8 mouse cellular contexts compared by ENCODE assay signal in genomic region chr14:74640819-74641381, GRCm38 (mm10). TPM values are rescaled to one million over a fixed set of nuclear protein-coding genes. Genes with fewer than 3 reads are reported as not detected.
DNase-seq lines count a peak whose midpoint lies in the region; ATAC-seq and TF ChIP-seq lines count a peak whose summit lies in the region.

TSS of gene Htr2a (plus strand) at chr14:74640840.

- H3K4me1 ChIP-seq in kidney, adult 2 months (ENCODE audit: control insufficient read depth, insufficient read depth, low read length): no peaks in the 10 kb centered on the region
- peaks cover 13% of the 10 kb centered on the region for H3K4me1 ChIP-seq in erythroblast, embryonic 14.5 days (ENCODE audit: control insufficient read depth)
- no peaks in the 10 kb centered on the region; the same call in 1 of the 2 replicates for H3K4me1 ChIP-seq in intestine, embryonic 14.5 days (replicated peaks; ENCODE audit: control insufficient read depth, insufficient read depth, low read length)
- peaks cover 10% of the 10 kb centered on the region for H3K4me1 ChIP-seq in stomach, embryonic 16.5 days (ENCODE audit: control insufficient read depth, insufficient read depth, low read length)

- no peak for TF ChIP-seq CTCF in kidney, adult 2 months (conservative IDR thresholded peaks at IDR 0.05; ENCODE audit: insufficient read depth, insufficient read length, low read depth, low read length)

- H3K36me3 ChIP-seq in kidney, adult 2 months (ENCODE audit: control insufficient read depth, insufficient read depth, low read length): no peaks in the 10 kb centered on the region
- no peaks in the 10 kb centered on the region for H3K36me3 ChIP-seq in erythroblast, embryonic 14.5 days (ENCODE audit: control insufficient read depth)
- H3K36me3 ChIP-seq in intestine, embryonic 14.5 days (ENCODE audit: control insufficient read depth, insufficient read depth, low read length): no peaks in the 10 kb centered on the region
- no peaks in the 10 kb centered on the region for H3K36me3 ChIP-seq in stomach, embryonic 16.5 days (ENCODE audit: control insufficient read depth, insufficient read depth, low read length)

- no peak for TF ChIP-seq POLR2A in kidney, adult 2 months (IDR thresholded peaks at IDR 0.05; ENCODE audit: low read depth, low read length)

- WGBS in kidney, adult 2 months: under 1% methylated on average over 20 of the region's 20 CpGs
- WGBS in intestine, embryonic 14.5 days: 1% methylated on average over 20 of the region's 20 CpGs
- 3% methylated on average over 20 of the region's 20 CpGs for WGBS in stomach, embryonic 16.5 days

- no peaks in the 10 kb centered on the region for H3K9me3 ChIP-seq in erythroblast, embryonic 14.5 days (ENCODE audit: control insufficient read depth, low read length)
- H3K9me3 ChIP-seq in intestine, embryonic 14.5 days (ENCODE audit: control insufficient read depth, low read length): no peaks in the 10 kb centered on the region
- no peaks in the 10 kb centered on the region for H3K9me3 ChIP-seq in stomach, embryonic 16.5 days (replicated peaks; ENCODE audit: control insufficient read depth, low read length)

- peak within 1 kb of the TSS; percentile 81 for H3K4me2 ChIP-seq in intestine, embryonic 14.5 days (ENCODE audit: low read length)
- H3K4me2 ChIP-seq in stomach, embryonic 16.5 days (ENCODE audit: low read depth, low read length): peak within 1 kb of the TSS; percentile 77

- H3K27ac ChIP-seq in kidney, adult 2 months (ENCODE audit: insufficient read depth, low read depth, low read length): no peak within 1 kb of the TSS
- H3K27ac ChIP-seq in intestine, embryonic 14.5 days (ENCODE audit: low read depth): no peak within 1 kb of the TSS
- H3K27ac ChIP-seq in stomach, embryonic 16.5 days (ENCODE audit: low read length): no peak within 1 kb of the TSS

- no peak for ATAC-seq in intestine, embryonic 14.5 days (replicated peaks; ENCODE audit: low FRiP score, low TSS enrichment, low read depth)
- 0 out of 2 replicates have a peak, but pooled peaks have one; percentile 13 for ATAC-seq in megakaryocyte, adult 5-6 weeks (ENCODE audit: poor library complexity, severe bottlenecking)
- no peak for ATAC-seq in stomach, embryonic 16.5 days (ENCODE audit: insufficient read depth, low FRiP score)

- H3K27me3 ChIP-seq in kidney, adult 2 months (replicated peaks; ENCODE audit: control insufficient read depth, insufficient read depth, low read length): no peaks in the 10 kb centered on the region
- H3K27me3 ChIP-seq in erythroblast, embryonic 14.5 days (ENCODE audit: control insufficient read depth): peaks cover 33% of the 10 kb centered on the region
- H3K27me3 ChIP-seq in intestine, embryonic 14.5 days (replicated peaks; ENCODE audit: control insufficient read depth, insufficient read depth, low read length): peaks cover 21% of the 10 kb centered on the region
- peaks cover 4% of the 10 kb centered on the region; the same call in 1 of the 2 replicates for H3K27me3 ChIP-seq in stomach, embryonic 16.5 days (ENCODE audit: control insufficient read depth, insufficient read depth, low read length)

- peak within 1 kb of the TSS; percentile 27 for H3K9ac ChIP-seq in intestine, embryonic 14.5 days (ENCODE audit: low read length)
- H3K9ac ChIP-seq in stomach, embryonic 16.5 days (ENCODE audit: low read length): peak within 1 kb of the TSS; percentile 59

- peak; percentile 8 for DNase-seq in kidney, adult 2 months
- DNase-seq in kidney, adult 8-10 months: no peak
- DNase-seq in Muller cell, postnatal 12 days (ENCODE audit: inconsistent ontology term): peak; percentile 55
- DNase-seq in intestine, embryonic 14.5 days (ENCODE audit: low spot score): peak; percentile 66
- DNase-seq in gastrocnemius, postnatal 25 days: no peak

- H3K4me3 ChIP-seq in kidney, adult 2 months (ENCODE audit: insufficient read depth, low read depth, low read length): peak within 1 kb of the TSS; percentile 52
- peak within 1 kb of the TSS; percentile 34 for H3K4me3 ChIP-seq in erythroblast, embryonic 14.5 days (replicated peaks)
- peak within 1 kb of the TSS; percentile 39 for H3K4me3 ChIP-seq in intestine, embryonic 14.5 days (ENCODE audit: low read depth, low read length)
- H3K4me3 ChIP-seq in stomach, embryonic 16.5 days (replicated peaks; ENCODE audit: low read length): peak within 1 kb of the TSS; percentile 48

RNA-seq across cellular contexts. Expression of gene Htr2a, which starts in this region (rescaled TPM):
- 0.14 and 0.16 TPM in 2 replicates for polyA plus RNA-seq in kidney, adult 2 months (2012; rRNA removed)
- not detected in 2 replicates for polyA plus RNA-seq in erythroblast, embryonic 14.5 days (2012)
- 0.38 and 0.42 TPM in 2 replicates for polyA plus RNA-seq in intestine, embryonic 14.5 days (2014; fragmentation: Nextera tagmentation; extraction: Ambion mirVana)
- 0.18 and 0.21 TPM in 2 replicates for total RNA-seq in megakaryocyte, adult 5-6 weeks (2015)
- total RNA-seq in megakaryocyte, adult 5-6 weeks (2017): not detected in 2 replicates
- polyA plus RNA-seq in stomach, embryonic 16.5 days (2015; fragmentation: Nextera tagmentation; extraction: Ambion mirVana): 0.46 and 0.58 TPM in 2 replicates
- total RNA-seq in gastrocnemius, postnatal 25 days (2021): under 1 TPM; 0.10 to 0.35 TPM

Comparison
In these comparisons a context has a peak if more than half of its experiments do, and no peak if none do; other contexts are left out.
1. Peak in DNase-seq and H3K4me3 ChIP-seq in kidney, adult 2 months; RNA of the gene not detected or under 1 TPM.
2. Peak in DNase-seq, H3K4me3 ChIP-seq, H3K9ac ChIP-seq and H3K4me2 ChIP-seq in intestine, embryonic 14.5 days; RNA of the gene not detected or under 1 TPM.
3. Peak in ATAC-seq in megakaryocyte, adult 5-6 weeks; RNA of the gene not detected or under 1 TPM.